Mouse (Mus musculus): ENCODE measurements at regions not wholly inside any gene's neighbourhood (a gene's known extent, or its start where the extent isn't known, plus 50 kb on each side); places are given as distances from the start of the nearest gene placed in this dataset.

DNA sequence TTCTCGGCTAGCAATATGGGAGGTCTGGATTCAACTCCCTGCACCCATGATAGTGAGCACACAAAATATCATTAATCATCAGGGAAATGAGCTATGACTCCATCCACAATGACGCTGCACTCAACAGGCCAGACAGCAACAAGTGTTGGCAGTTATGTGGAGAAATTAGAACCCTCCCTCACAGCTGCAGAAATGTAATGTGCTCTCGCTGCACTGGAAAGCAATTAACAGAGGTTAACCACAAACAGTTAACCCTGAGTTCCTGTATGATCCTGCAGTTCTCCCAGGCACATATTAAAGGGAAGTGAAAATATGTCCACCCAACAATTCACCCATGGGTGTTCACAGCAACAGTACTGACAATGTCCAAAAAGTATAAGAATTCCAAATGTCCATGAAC lies 54.0 kb upstream of the Jade2 start:
- Histone ChIP-seq H3K36me3 (ENCODE audit: control insufficient read depth, insufficient read depth, low read length) (no peaks in the 10 kb centered on the region), H3K4me2 (no peak overlapping the region), H3K4me3 (ENCODE audit: low read depth, low read length) (no peak overlapping the region), H3K27ac (ENCODE audit: low read depth, low read length) (no peak overlapping the region), H3K9ac (ENCODE audit: low read depth, low read length) (no peak overlapping the region), H3K27me3 (replicated peaks; ENCODE audit: control insufficient read depth, insufficient read depth, low read length) (no peaks in the 10 kb centered on the region), H3K9me3 (ENCODE audit: control insufficient read depth, low read length) (no peaks in the 10 kb centered on the region), H3K4me1 (replicated peaks; ENCODE audit: control insufficient read depth, insufficient read depth, low read length) (peaks cover 6% of the 10 kb centered on the region)
- DNase-seq (ENCODE audit: low spot score), result no peak
- 52% methylated on average over 3 of the region's 3 CpGs for WGBS
- no peak for ATAC-seq (replicated peaks; ENCODE audit: low FRiP score)

DNA sequence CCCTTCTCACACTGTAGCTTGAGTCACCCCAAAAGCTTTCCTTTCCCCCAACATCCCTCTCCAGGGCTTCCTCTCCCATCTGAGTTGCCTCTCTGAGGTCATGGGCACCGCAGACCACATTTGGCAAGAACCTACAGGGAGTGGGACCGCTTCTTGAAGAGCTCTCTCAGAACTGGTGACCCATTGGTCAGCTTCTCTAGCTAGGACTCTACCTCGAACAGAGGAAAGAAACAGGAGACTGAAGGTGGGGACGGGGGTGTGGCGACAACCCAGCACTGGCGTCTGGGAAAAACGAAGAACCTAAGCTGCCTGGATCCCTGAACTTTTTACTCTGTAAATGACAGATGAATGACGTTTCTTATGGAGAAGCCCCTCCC lies 51.8 kb upstream of the Cdkn2aipnl start:
- Histone ChIP-seq H3K4me2 (peak overlapping the region; percentile 67), H3K9me3 (ENCODE audit: control insufficient read depth, low read length) (no peaks in the 10 kb centered on the region), H3K4me3 (ENCODE audit: low read depth, low read length) (peak overlapping the region; percentile 36; the same call in 1 of the 2 replicates), H3K27me3 (replicated peaks; ENCODE audit: control insufficient read depth, insufficient read depth, low read length) (no peaks in the 10 kb centered on the region; the same call in 1 of the 2 replicates), H3K9ac (ENCODE audit: low read depth, low read length) (no peak overlapping the region), H3K36me3 (ENCODE audit: control insufficient read depth, insufficient read depth, low read length) (no peaks in the 10 kb centered on the region), H3K4me1 (replicated peaks; ENCODE audit: control insufficient read depth, insufficient read depth, low read length) (peaks cover 11% of the 10 kb centered on the region), H3K27ac (ENCODE audit: low read depth, low read length) (no peak overlapping the region)
- no peak for ATAC-seq (replicated peaks; ENCODE audit: low FRiP score)
- no peak for DNase-seq (ENCODE audit: low spot score)
- WGBS, result 15% methylated on average over 8 of the region's 8 CpGs

DNA sequence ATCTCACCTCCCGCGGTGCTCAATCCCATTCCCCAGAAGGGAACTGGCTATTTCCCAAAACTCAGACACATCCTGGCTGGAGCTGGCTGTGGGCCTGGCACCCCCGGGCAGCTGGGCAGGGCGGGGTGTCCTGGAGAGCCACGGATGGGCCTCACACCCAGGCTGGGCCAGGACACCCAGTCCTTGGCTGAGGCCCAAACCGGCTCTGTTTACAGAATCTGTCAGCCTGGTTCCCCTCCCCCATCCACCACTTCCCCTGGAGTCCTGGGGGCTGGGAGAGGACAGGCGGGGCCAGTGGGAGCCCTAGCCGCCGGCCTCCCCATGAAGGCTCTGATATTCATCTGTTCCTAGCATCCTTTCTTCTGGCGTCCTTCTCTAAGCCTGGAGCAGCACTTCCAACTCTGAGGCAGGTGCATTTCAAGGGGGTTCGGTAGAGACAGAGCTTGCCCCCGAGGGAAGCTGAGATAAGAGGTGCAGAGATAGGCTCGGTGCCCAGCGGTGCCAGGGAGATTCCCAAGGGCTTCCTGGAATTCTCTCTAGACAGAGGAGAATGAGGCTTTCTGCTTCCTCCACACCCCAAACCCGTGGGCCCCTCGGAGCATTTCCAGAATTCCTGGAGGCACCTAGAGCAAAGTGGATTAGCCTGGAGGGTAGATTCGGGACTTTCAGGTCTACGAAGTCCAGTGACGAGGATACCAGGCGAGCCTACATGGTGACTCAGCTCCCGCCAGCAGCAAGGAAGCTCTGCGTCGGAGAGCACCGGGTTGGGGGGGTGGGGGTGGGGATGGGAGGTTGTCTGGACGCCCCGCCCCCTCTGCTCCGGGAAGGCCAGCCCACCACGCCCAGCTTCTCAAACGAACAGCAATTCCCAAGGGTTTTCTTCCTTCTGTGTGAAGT lies 51.2 kb upstream of the Cdkn2aipnl start:
- Histone ChIP-seq H3K9me3 (ENCODE audit: control insufficient read depth, low read length) (no peaks in the 10 kb centered on the region), H3K4me1 (replicated peaks; ENCODE audit: control insufficient read depth, insufficient read depth, low read length) (peaks cover 11% of the 10 kb centered on the region), H3K27me3 (replicated peaks; ENCODE audit: control insufficient read depth, insufficient read depth, low read length) (no peaks in the 10 kb centered on the region; the same call in 1 of the 2 replicates), H3K36me3 (ENCODE audit: control insufficient read depth, insufficient read depth, low read length) (no peaks in the 10 kb centered on the region), H3K4me2 (peak overlapping the region; percentile 67), H3K9ac (ENCODE audit: low read depth, low read length) (0 out of 2 replicates have a peak overlapping the region, but pooled peaks have one; percentile 8), H3K4me3 (ENCODE audit: low read depth, low read length) (peak overlapping the region; percentile 36), H3K27ac (ENCODE audit: low read depth, low read length) (0 out of 2 replicates have a peak overlapping the region, but pooled peaks have one; percentile 22)
- WGBS, result 2% methylated on average over 29 of the region's 29 CpGs
- ATAC-seq (replicated peaks; ENCODE audit: low FRiP score), result peak; percentile 69
- DNase-seq (ENCODE audit: low spot score), result peak; percentile 66
